In the genomic region with DNA sequence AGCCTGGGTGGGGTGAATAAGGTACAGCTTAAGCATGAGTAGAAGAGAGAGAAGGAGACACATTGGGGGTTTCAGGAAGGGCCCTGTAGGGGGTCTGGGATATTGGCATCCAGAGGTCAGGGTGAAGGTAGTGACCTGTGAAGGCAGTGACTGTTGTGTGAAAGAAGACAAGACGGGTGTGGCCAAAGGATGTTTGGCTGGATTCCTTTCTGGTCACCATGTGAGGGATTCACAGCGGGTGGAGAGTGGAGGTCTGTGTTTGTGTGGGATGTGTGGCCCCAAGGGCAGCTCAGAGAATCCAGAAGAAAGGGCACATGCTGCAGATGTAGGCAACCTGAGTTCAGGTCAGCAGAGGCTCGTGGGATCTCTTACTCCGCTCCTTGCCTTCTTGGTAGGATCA, we compare ENCODE assay signal across 13 mouse cellular contexts. TPM values are rescaled to one million over a fixed set of nuclear protein-coding genes. Genes with fewer than 3 reads are reported as not detected.
"Had no signal": no experiment of that assay in that cellular context is flagged by ENCODE, and none has a peak within 500 bp of the region (broad histone marks: within the 10 kb centered on the region; RNA-seq: fewer than 3 reads in every experiment).

No protein-coding gene starts in this region.

- H3K27me3 ChIP-seq: limb, embryonic 12.5 days; liver, embryonic 13.5 days had no signal

- H3K9me3 ChIP-seq: limb, embryonic 12.5 days; liver, embryonic 13.5 days had no signal

- H3K4me3 ChIP-seq: layer of hippocampus, adult 2 months; limb, embryonic 12.5 days; liver, embryonic 13.5 days had no signal

- H3K4me2 ChIP-seq: limb, embryonic 12.5 days; liver, embryonic 13.5 days had no signal

- H3K27ac ChIP-seq: layer of hippocampus, adult 2 months; limb, embryonic 12.5 days; liver, embryonic 13.5 days; stomach, postnatal 0 days had no signal

- DNase-seq: kidney, adult 8-10 months; kidney, postnatal 4 days; liver; liver, embryonic 13.5 days; lung, adult 18-20 months; midbrain, embryonic 14.5 days; right cerebral cortex, adult 18-20 months; right cerebral cortex, postnatal 25 days; thymus, postnatal 14 days had no signal

- H3K4me1 ChIP-seq: limb, embryonic 12.5 days; liver, embryonic 13.5 days had no signal

- H3K36me3 ChIP-seq: limb, embryonic 12.5 days; liver, embryonic 13.5 days had no signal

- H3K9ac ChIP-seq: limb, embryonic 12.5 days; liver, embryonic 13.5 days had no signal

RNA-seq across cellular contexts. Expression of gene Klf12, which starts 29.6 kb away (rescaled TPM):
- total RNA-seq: megakaryocyte-erythroid progenitor cell, adult 5-6 weeks had no signal
